In the genomic region with DNA sequence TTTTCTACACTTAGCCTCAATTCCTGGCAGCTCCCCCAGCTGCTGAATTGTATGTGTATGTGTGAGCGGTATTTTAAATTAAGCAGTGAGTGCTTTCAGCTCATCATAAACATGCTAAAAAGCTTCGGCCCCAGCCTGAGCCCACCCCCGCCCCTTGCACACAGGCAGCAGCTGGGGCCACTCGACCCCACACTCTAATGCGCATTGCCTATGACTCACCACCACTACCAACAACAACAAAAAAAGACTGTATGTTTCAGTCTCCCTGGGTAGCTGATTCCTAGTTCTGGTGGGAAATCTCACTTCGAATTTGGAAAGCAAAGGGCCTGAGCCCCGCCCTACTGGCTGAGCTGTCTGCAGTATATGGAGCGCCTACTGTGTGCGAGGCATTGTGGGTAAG, we compare ENCODE assay signal across 14 mouse cellular contexts. TPM values are rescaled to one million over a fixed set of nuclear protein-coding genes. Genes with fewer than 3 reads are reported as not detected.
A peak's percentile ranks its signal among the peaks of the same experiment; 100 is the strongest.
DNase-seq lines count a peak whose midpoint lies in the region; ATAC-seq and TF ChIP-seq lines count a peak whose summit lies in the region.
"Had no signal": no experiment of that assay in that cellular context is flagged by ENCODE, and none has a peak within 500 bp of the region (broad histone marks: within the 10 kb centered on the region; RNA-seq: fewer than 3 reads in every experiment).

No protein-coding gene starts in this region.

- WGBS in embryonic facial prominence, embryonic 13.5 days = 70% methylated on average over 9 of the region's 9 CpGs
- WGBS in embryonic facial prominence, embryonic 10.5 days = 84% methylated on average over 9 of the region's 9 CpGs
- 45% methylated on average over 9 of the region's 9 CpGs for WGBS in lung, embryonic 14.5 days
- WGBS in embryonic facial prominence, embryonic 14.5 days = 67% methylated on average over 9 of the region's 9 CpGs
- 72% methylated on average over 9 of the region's 9 CpGs for WGBS in limb, embryonic 12.5 days

- DNase-seq in embryonic facial prominence, embryonic 10.5 days (ENCODE audit: low spot score) = no peak
- DNase-seq in lung, embryonic 14.5 days = peak; percentile 74
- no peak for DNase-seq in lung, postnatal 14 days
- DNase-seq in embryonic facial prominence, embryonic 14.5 days (ENCODE audit: low spot score) = peak; percentile 24
- no peak for DNase-seq in urinary bladder, adult 2 months (ENCODE audit: low spot score)
- DNase-seq in T-cell, adult 2 months (ENCODE audit: low spot score) = no peak
- DNase-seq: adrenal gland, postnatal 36 days; cerebellum, postnatal 36 days; kidney, adult 11 months; liver, embryonic 13.5 days; spleen, adult 18-20 months had no signal

- peaks cover 33% of the 10 kb centered on the region for H3K4me1 ChIP-seq in embryonic facial prominence, embryonic 13.5 days
- peaks cover 18% of the 10 kb centered on the region for H3K4me1 ChIP-seq in embryonic facial prominence, embryonic 10.5 days
- H3K4me1 ChIP-seq in lung, embryonic 14.5 days (ENCODE audit: insufficient read depth) = no peaks in the 10 kb centered on the region
- peaks cover 8% of the 10 kb centered on the region; the same call in 1 of the 2 replicates for H3K4me1 ChIP-seq in embryonic facial prominence, embryonic 14.5 days (ENCODE audit: control insufficient read depth, insufficient read depth, low read length)
- H3K4me1 ChIP-seq in limb, embryonic 12.5 days (replicated peaks) = peaks cover 15% of the 10 kb centered on the region; the same call in 1 of the 2 replicates
- H3K4me1 ChIP-seq: liver, embryonic 13.5 days had no signal

- H3K9ac ChIP-seq in embryonic facial prominence, embryonic 13.5 days = no peak overlapping the region
- no peak overlapping the region for H3K9ac ChIP-seq in lung, embryonic 14.5 days
- no peak overlapping the region for H3K9ac ChIP-seq in embryonic facial prominence, embryonic 14.5 days (ENCODE audit: low read depth, low read length)
- H3K9ac ChIP-seq in limb, embryonic 12.5 days (replicated peaks) = no peak overlapping the region
- H3K9ac ChIP-seq: heart, embryonic 13.5 days; liver, embryonic 13.5 days had no signal

- ATAC-seq in embryonic facial prominence, embryonic 13.5 days (ENCODE audit: insufficient number of reproducible peaks, insufficient read depth, low FRiP score, low TSS enrichment, low read depth) = 0 out of 2 replicates have a peak, but pooled peaks have one; percentile 52
- ATAC-seq in lung, embryonic 14.5 days (ENCODE audit: insufficient read depth) = peak; percentile 78
- peak; percentile 44 for ATAC-seq in embryonic facial prominence, embryonic 14.5 days (ENCODE audit: low read depth)
- no peak for ATAC-seq in limb, embryonic 12.5 days (ENCODE audit: insufficient number of reproducible peaks, insufficient read depth, low FRiP score, low TSS enrichment, low read depth)

- H3K27me3 ChIP-seq in embryonic facial prominence, embryonic 13.5 days = peaks cover 40% of the 10 kb centered on the region
- peaks cover 96% of the 10 kb centered on the region for H3K27me3 ChIP-seq in embryonic facial prominence, embryonic 10.5 days (replicated peaks; ENCODE audit: low read depth, poor library complexity, severe bottlenecking)
- H3K27me3 ChIP-seq in lung, embryonic 14.5 days (ENCODE audit: insufficient read depth, low read length) = no peaks in the 10 kb centered on the region
- H3K27me3 ChIP-seq in embryonic facial prominence, embryonic 14.5 days (replicated peaks; ENCODE audit: control insufficient read depth, insufficient read depth, low read length) = peaks cover 9% of the 10 kb centered on the region
- H3K27me3 ChIP-seq in limb, embryonic 12.5 days = peaks cover 60% of the 10 kb centered on the region

- H3K4me2 ChIP-seq in embryonic facial prominence, embryonic 13.5 days = no peak overlapping the region
- H3K4me2 ChIP-seq in lung, embryonic 14.5 days = no peak overlapping the region; the same call in 1 of the 2 replicates
- H3K4me2 ChIP-seq in embryonic facial prominence, embryonic 14.5 days (ENCODE audit: low read depth, low read length) = no peak overlapping the region
- H3K4me2 ChIP-seq in limb, embryonic 12.5 days = no peak overlapping the region
- H3K4me2 ChIP-seq: heart, embryonic 13.5 days; liver, embryonic 13.5 days had no signal

- H3K4me3 ChIP-seq in embryonic facial prominence, embryonic 13.5 days = no peak overlapping the region
- H3K4me3 ChIP-seq in embryonic facial prominence, embryonic 10.5 days = no peak overlapping the region
- no peak overlapping the region for H3K4me3 ChIP-seq in lung, embryonic 14.5 days (ENCODE audit: low read depth, low read length)
- no peak overlapping the region for H3K4me3 ChIP-seq in embryonic facial prominence, embryonic 14.5 days (ENCODE audit: low read depth, low read length)
- H3K4me3 ChIP-seq in limb, embryonic 12.5 days (replicated peaks) = no peak overlapping the region
- H3K4me3 ChIP-seq: heart, embryonic 13.5 days; liver, embryonic 13.5 days had no signal

- no peaks in the 10 kb centered on the region for H3K9me3 ChIP-seq in embryonic facial prominence, embryonic 13.5 days
- no peaks in the 10 kb centered on the region for H3K9me3 ChIP-seq in embryonic facial prominence, embryonic 10.5 days
- no peaks in the 10 kb centered on the region for H3K9me3 ChIP-seq in lung, embryonic 14.5 days (ENCODE audit: low read depth, low read length)
- no peaks in the 10 kb centered on the region for H3K9me3 ChIP-seq in embryonic facial prominence, embryonic 14.5 days (ENCODE audit: control insufficient read depth, low read length)
- no peaks in the 10 kb centered on the region for H3K9me3 ChIP-seq in limb, embryonic 12.5 days
- H3K9me3 ChIP-seq: heart, embryonic 13.5 days; liver, embryonic 13.5 days had no signal

- TF ChIP-seq CTCF in lung, embryonic 14.5 days (IDR thresholded peaks at IDR 0.05; ENCODE audit: low read depth) = no peak

- no peaks in the 10 kb centered on the region for H3K36me3 ChIP-seq in embryonic facial prominence, embryonic 13.5 days
- no peaks in the 10 kb centered on the region for H3K36me3 ChIP-seq in embryonic facial prominence, embryonic 10.5 days (replicated peaks)
- no peaks in the 10 kb centered on the region for H3K36me3 ChIP-seq in lung, embryonic 14.5 days (ENCODE audit: insufficient read depth)
- no peaks in the 10 kb centered on the region for H3K36me3 ChIP-seq in embryonic facial prominence, embryonic 14.5 days (ENCODE audit: control insufficient read depth, insufficient read depth, low read length)
- H3K36me3 ChIP-seq in limb, embryonic 12.5 days = no peaks in the 10 kb centered on the region
- H3K36me3 ChIP-seq: heart, embryonic 13.5 days; liver, embryonic 13.5 days had no signal

- H3K27ac ChIP-seq in embryonic facial prominence, embryonic 13.5 days = peak overlapping the region; percentile 71
- no peak overlapping the region for H3K27ac ChIP-seq in embryonic facial prominence, embryonic 10.5 days (replicated peaks)
- H3K27ac ChIP-seq in lung, embryonic 14.5 days (ENCODE audit: low read depth) = peak overlapping the region; percentile 40; the same call in 1 of the 2 replicates
- H3K27ac ChIP-seq in embryonic facial prominence, embryonic 14.5 days (replicated peaks; ENCODE audit: low read depth, low read length) = peak overlapping the region; percentile 46
- 0 out of 2 replicates have a peak overlapping the region, but pooled peaks have one; percentile 35 for H3K27ac ChIP-seq in limb, embryonic 12.5 days
- H3K27ac ChIP-seq: heart, embryonic 13.5 days; liver, embryonic 13.5 days had no signal

RNA-seq across cellular contexts. Expression of a gene that starts 35.1 kb away (rescaled TPM):
- 0.84 and 1.0 TPM in 2 replicates for polyA plus RNA-seq in embryonic facial prominence, embryonic 13.5 days (2015; fragmentation: Nextera tagmentation; extraction: Ambion mirVana)
- 0.18 and 0.27 TPM in 2 replicates for polyA plus RNA-seq in embryonic facial prominence, embryonic 10.5 days (2016; fragmentation: Nextera tagmentation; extraction: Ambion mirVana)
- polyA plus RNA-seq in lung, embryonic 14.5 days (2014; fragmentation: Nextera tagmentation; extraction: Ambion mirVana) = 0.42 and 0.50 TPM in 2 replicates
- 2.0 and 2.4 TPM in 2 replicates for polyA plus RNA-seq in embryonic facial prominence, embryonic 14.5 days (2014; fragmentation: Nextera tagmentation; extraction: Ambion mirVana)
- 0.29 and 0.54 TPM in 2 replicates for polyA plus RNA-seq in limb, embryonic 12.5 days (2016; fragmentation: Nextera tagmentation; extraction: Ambion mirVana)
- 0.10 and 0.31 TPM in 2 replicates for polyA plus RNA-seq in urinary bladder, adult 2 months (2012; rRNA removed)
- polyA plus RNA-seq: heart, embryonic 13.5 days; liver, embryonic 13.5 days had no signal

Comparison
In these comparisons a context has a peak if more than half of its experiments do, and no peak if none do; other contexts are left out.
1. DNase-seq: peak in lung, embryonic 14.5 days (single experiment) and embryonic facial prominence, embryonic 14.5 days (single experiment); none in embryonic facial prominence, embryonic 10.5 days (single experiment), lung, postnatal 14 days (single experiment), urinary bladder, adult 2 months (single experiment) and T-cell, adult 2 months (single experiment).